Mouse (Mus musculus): Measurements from ENCODE around the gene Olfr270.

Olfr270 gene

GRCm38 (mm10) chr4:52964247-52964646 lies at the start of gene Olfr270:
TSS of gene Olfr270 (plus strand) at chr4:52964547.
- DNase-seq (ENCODE audit: low spot score in 2 of 2) = no peak

GRCm38 (mm10) chr4:52916659-52917310 lies 47.6 kb upstream of the Olfr270 start:
- DNase-seq (ENCODE audit: low spot score in 2 of 2) = no peak

- no peak for DNase-seq (ENCODE audit: low spot score in 2 of 2)
These were observed 47.0 kb upstream of the Olfr270 start for GRCm38 (mm10) chr4:52917311-52917688.

- DNase-seq (ENCODE audit: low spot score in 2 of 2) = no peak
These were observed 45.3 kb upstream of the Olfr270 start, which contains the start of gene Olfr272 for GRCm38 (mm10) chr4:52919078-52919477. TSS of gene Olfr272 (minus strand) at chr4:52919178.

GRCm38 (mm10) chr4:52930480-52930879 lies 33.9 kb upstream of the Olfr270 start:
- no peak for DNase-seq (ENCODE audit: low spot score in 2 of 2)

- DNase-seq (ENCODE audit: low spot score in 2 of 2) = no peak
These were observed 17.7 kb upstream of the Olfr270 start for GRCm38 (mm10) chr4:52946665-52947064.

GRCm38 (mm10) chr4:52949005-52949404 lies 15.3 kb upstream of the Olfr270 start:
- DNase-seq (ENCODE audit: low spot score in 2 of 2) = no peak

GRCm38 (mm10) chr4:52958693-52959092 lies 5.7 kb upstream of the Olfr270 start:
- peak; percentile 55 to 85 for DNase-seq (ENCODE audit: low spot score in 2 of 2)

GRCm38 (mm10) chr4:52985216-52985615 lies 20.9 kb downstream of the Olfr270 start:
- peak in 1 of 2 experiments; percentile 17 for DNase-seq (ENCODE audit: low spot score in 2 of 2)

- no peak for DNase-seq (ENCODE audit: low spot score in 2 of 2)
These were observed 21.9 kb downstream of the Olfr270 start for GRCm38 (mm10) chr4:52986266-52986665.

GRCm38 (mm10) chr4:52989248-52989647 lies 24.9 kb downstream of the Olfr270 start, which contains the start of gene Nipsnap3a:
TSS of gene Nipsnap3a (plus strand) at chr4:52989272.
- DNase-seq (ENCODE audit: low spot score in 2 of 2) = no peak

- no peak for DNase-seq (ENCODE audit: low spot score in 2 of 2)
These were observed 35.1 kb downstream of the Olfr270 start for GRCm38 (mm10) chr4:52999449-52999848.

- no peak for DNase-seq (ENCODE audit: low spot score in 2 of 2)
These were observed 35.8 kb downstream of the Olfr270 start for GRCm38 (mm10) chr4:53000154-53000553.

- no peak for DNase-seq (ENCODE audit: low spot score in 2 of 2)
These were observed 44.8 kb downstream of the Olfr270 start for GRCm38 (mm10) chr4:53009183-53009582.

GRCm38 (mm10) chr4:53009871-53010270 lies 45.5 kb downstream of the Olfr270 start:
- no peak for DNase-seq (ENCODE audit: low spot score in 2 of 2)

- peak; percentile 93 to 95 for DNase-seq (ENCODE audit: low spot score in 2 of 2)
These were observed 47.5 kb downstream of the Olfr270 start, which contains the start of gene Nipsnap3b for GRCm38 (mm10) chr4:53011732-53012361. TSS of gene Nipsnap3b (plus strand) at chr4:53011880.

GRCm38 (mm10) chr4:53014421-53014820 lies 50.1 kb downstream of the Olfr270 start:
- no peak for DNase-seq (ENCODE audit: low spot score in 2 of 2)

- DNase-seq (ENCODE audit: low spot score in 2 of 2) = no peak
These were observed 50.7 kb downstream of the Olfr270 start for GRCm38 (mm10) chr4:53015024-53015423.

GRCm38 (mm10) chr4:53018392-53018791 lies 54.0 kb downstream of the Olfr270 start:
- DNase-seq (ENCODE audit: low spot score in 2 of 2) = no peak
